Mouse (Mus musculus) kidney, postnatal 14 days (tissue): ENCODE measurements around the gene Adamtsl1.

Experiments
- DNase-seq: peaks from one replicate; pipeline ENCODE4 v3.0.0; 2022; ENCODE audit warnings: mixed read lengths

Adamtsl1 gene

DNA sequence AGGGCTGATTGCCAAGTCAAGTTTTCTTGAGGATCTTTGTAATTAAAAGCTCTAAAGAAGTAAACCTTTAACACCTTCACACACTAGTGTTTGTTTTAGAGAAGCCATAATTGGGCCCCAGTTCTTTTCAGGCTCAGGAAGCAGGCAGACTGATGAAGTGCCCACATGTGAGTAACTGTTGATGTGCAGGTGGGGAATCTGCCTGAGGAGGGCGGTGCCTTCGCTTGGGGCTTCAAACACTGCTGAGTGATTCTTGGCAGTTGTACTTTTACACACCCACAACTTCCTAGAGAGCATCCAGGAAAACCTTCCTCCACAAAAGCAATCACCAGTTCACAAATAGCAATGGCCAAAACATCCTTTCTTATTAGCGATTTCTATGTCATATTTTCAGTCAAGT lies 719.2 kb downstream of the Adamtsl1 start:
- no peak for DNase-seq

DNA sequence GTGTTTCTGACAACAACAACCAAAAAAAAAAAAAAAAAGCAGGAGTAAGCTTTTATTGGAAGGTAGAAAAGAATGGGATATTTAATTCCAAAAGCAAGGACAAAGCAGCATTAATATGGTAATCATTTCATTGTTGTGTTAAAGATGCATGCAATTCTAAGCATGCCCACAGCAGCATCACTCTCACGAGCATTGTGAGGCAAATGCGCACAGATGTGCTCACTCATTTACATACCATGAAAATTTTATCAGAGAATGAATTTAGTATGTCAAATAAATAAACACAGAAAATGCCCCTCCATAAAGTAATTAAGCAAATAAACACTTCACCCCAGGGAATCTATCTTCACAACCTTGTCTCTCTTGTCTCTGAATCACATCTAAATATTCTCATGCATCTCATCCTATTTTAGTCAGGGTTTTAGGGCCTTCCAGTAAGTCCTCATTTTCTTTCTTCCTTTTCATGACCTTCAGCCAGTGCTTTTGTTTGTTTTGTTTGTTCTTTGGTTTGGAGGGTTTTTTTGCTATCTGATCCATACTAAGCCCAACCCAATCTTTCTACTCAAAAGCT lies 728.0 kb downstream of the Adamtsl1 start:
- DNase-seq = no peak

DNA sequence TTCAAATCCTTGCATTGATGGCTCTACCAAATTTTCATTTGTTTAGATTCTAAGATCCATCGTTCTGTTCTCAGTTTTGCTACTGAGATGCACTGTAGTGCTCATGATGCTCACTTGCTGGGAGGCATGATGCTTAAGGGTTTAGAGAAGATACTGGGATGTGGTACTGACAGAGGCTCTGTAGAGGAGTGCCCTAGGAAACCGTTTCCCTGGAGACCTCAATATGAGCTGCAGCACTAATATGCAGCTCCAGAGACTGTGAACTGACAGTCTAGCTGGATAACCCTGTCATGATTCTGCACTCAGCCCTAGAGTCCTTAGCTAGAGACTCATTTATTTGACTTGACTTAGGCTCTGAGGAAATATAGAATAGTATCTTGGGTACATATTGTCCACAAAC lies 756.1 kb downstream of the Adamtsl1 start:
- DNase-seq = no peak

DNA sequence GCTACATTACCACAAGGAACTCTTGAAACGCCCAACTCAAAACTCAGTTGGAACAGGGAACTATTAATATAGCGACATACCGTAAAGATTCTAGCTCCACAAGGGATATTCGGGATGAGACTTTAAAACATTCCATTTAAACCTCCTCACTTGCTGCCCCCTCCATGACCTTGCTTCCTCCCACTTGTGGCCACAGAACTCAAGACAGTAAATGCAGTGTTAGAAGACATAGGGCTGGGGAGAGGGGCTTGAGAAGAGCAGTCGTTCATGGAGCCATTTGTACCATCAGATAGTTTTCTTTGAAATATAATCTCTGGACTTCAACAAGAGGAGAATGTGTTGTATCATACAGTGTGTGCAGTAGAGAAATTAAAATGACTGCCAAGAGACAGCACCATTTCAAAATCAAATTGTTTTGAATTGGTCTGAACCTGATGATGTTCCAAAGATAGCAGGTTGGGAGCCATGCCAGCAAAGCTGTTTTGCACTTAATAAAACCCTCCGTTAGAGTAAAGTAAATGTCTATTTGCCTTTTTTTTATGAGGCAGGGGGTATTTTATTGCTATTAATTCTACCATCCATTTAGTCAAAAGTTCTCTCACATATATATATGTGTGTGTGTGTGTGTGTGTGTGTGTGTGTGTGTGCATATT lies 759.9 kb downstream of the Adamtsl1 start:
- DNase-seq = no peak

DNA sequence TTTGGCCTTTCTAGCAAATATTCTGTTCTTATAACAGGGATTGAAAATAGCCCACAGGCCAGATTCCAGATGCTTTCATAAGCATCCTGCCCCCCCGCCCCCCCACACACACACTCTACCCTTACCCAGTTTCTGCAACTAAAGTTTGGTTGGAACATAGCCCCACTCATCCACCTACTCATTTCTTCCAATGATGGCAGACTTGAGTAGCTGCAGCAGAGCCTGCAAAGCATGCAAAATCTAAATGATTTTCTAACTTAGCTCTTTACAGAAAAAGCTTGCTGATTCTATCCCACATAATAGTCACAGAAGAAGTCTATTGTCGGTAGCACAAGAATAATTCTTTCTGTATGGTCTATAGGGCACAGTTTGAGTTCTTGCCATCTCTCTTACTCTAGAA lies 760.7 kb downstream of the Adamtsl1 start:
- no peak for DNase-seq

DNA sequence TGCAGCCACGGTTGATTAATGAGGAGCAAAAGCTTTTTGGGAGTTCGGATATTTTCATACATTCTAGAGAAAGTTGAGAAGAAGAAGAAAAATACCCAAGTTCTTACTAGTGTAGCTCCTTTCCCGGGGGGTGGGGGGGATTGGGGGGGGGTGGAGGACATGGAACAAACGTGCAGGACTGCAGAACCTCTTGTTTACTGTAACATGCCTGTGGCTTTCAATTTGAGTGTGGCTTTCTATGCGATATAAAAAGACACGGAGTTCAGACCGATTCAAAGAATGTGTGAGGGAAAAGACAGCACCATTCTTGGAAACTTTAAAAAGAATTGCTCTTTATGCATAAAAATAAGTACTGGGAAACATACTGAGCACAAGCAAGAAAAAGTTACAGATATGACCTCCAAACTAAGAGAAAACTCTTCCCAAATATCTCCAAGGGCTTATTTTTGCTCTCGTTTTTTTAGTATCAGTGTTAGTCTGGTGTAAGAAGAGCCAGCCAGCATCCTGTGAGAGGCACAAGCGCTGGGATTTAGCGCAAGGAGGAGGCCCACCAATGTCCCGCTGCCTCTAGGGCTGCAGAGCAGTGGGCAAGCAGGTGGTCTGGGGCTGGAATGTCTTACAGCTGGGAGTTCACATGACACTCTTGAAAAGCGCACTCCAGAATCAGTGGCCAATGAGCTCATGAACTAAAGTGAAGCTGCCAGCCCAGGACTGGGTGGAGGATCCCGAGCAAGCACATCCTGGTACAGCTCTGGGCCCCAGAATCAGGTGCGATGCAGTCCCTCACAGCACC lies 762.2 kb downstream of the Adamtsl1 start:
- no peak for DNase-seq

DNA sequence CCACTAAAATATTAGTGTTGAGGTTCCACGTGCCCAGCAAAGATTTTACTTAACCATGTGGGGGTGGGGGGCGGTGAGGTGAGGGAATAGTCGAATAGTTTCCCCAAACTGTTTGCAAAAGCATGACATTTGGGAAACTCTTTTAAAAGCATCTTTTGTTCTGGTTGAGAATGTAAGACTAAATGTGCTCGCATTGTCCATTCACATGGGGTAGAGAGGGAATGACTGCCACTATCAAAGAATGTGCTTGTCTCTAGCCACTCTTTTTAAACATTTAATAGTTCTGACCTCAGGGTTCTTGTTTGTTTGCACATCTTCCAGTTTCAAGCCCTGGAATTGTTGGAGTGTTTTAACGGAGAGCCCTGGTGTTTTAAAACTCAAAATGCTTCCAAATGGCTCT lies 764.6 kb downstream of the Adamtsl1 start:
- DNase-seq = no peak

DNA sequence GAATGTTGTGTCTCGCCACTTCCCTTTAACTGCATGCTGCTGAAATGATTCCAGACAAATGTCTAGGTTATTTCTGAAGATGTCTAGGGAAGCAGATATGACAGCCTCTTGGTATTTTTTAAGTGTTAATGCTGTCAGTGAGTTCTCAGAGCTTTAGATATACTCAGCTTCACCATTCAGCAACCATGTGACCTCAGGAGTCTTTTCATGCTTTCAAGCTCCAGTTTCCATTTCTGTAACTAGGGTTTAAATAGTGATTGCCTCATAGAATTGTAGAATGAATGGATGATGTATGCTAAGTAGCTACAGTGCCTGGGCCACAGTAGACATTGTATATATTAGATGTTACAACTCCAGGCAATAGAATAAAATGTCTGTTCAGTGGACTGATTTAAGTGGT lies 772.6 kb downstream of the Adamtsl1 start:
- no peak for DNase-seq

DNA sequence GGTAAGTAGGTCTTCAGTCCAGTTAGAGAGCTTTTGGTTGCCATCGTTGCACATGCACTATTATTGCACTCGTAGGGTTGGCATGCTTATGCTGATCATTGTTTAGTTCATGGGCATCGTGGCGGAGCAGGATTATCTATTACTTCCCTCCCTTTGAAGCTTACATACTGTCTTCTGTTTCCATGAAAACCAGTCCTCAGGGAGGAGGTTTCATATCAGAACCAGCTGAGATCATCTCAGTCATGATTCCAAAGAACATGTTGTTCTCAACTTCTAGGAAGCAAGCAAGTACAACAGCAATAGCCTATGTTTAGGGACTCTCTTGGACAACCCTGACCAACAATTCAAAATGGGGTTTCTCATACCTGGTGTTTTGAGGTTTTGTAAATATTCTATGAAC lies 774.3 kb downstream of the Adamtsl1 start:
- DNase-seq = no peak

DNA sequence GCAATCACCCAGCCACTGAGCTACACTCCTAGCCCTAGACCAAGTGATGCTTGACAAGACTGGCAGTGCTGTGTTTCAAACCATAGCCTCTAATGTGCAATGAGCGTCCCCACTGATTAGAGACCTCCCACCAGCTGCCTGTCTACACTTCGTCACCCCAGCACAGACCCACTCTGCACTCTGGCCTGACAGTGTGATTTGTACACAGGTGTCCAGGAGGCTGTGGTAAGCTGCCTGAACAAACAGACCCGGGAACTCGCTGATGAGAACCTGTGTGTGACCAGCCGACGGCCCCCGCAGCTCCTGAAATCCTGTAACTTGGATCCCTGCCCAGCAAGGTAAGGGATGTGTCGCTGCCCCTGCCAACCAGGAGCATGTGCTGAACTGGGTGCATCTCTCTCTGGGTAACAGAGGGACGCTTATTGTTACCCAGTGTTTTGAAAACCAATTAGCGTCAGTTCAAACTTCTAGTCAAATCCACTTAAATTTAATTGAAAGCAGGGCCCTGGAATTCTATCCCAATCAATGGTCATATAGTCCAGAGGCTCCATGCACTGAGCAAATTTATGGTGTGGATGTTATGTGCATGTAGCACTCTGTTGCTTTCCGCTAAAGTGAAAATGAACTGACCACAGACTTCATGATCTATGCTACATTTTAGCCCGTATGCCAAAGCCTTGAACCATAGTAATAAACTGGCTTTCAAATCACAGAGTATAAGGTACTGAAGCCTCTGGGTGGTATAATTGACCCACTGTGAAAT lies 775.7 kb downstream of the Adamtsl1 start:
- DNase-seq = no peak

DNA sequence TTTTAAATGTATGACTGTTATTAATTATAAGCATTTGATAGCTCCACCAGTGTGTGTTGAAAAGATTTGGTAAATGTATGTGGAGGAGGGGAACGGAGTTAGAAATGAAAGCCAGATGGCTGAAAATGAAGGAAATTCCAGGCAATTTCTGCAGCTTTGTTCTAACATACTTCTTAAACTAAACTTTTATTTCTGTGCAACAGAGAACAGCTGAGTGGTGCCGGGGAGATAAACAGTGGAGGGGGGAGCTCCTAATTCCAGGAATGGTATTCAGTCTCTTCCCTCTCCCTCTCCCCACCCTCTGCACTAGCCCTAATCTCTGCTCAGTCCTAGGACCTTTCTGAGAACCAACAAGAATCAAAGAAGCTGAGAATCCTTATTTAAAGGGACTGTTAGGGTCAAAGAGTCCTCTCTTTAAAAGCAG lies 780.9 kb downstream of the Adamtsl1 start:
- DNase-seq = peak; percentile 27

DNA sequence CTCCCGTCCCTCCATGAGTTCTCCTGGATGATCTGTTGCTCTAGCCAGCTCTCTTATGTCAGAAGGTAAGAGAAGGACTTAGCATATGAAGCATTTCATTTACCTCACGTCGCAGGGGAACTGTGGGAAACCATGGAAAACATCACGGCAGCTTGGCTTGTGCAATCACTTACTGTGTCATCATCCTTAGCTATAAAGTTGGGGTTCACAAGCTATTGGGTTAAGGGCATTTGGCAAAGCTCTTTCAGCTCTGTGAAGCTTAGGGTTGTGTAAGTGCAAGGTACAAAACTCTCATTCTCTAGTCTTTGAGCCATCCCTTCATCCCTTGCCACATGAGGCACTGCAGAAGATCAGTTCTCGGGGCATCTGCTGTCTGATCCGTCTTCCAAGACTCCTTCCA lies 787.5 kb downstream of the Adamtsl1 start:
- no peak for DNase-seq

DNA sequence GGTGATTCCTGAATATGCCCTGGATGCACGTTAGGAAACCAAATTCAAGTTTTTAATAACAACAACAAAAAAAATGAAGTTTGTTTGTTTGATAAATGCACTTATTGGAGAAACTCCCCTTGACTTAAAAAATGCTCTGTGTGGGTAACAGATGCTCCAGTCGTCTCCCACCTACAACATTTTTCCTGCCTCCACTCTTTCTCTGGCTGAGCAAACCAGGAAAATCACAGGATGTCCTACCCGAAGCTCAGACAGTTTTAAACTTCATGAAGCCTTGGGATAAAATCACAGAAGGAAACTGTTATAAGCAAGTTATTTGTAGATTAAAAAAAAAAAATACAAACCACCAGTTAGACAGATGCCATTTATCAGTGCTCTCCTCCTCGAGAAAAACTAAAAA lies 788.1 kb downstream of the Adamtsl1 start:
- DNase-seq = no peak

DNA sequence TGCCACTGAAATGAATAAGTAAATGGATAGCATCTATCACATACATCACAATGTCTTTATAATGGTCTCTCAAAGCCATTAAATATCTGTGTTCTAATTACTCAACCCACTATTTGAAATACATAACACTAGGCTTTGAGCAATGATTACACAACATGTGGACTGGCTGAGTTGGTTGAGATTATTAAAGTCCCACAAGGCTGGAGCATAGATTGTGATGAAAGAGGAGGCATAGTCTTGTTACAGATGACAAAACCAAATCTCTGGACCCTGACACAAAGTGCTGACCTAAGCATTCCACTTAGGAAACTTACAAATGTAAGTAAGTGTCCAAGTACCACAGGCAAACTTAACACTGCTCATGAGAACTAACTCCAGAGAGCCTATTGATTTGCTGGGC lies 792.8 kb downstream of the Adamtsl1 start:
- DNase-seq = no peak

DNA sequence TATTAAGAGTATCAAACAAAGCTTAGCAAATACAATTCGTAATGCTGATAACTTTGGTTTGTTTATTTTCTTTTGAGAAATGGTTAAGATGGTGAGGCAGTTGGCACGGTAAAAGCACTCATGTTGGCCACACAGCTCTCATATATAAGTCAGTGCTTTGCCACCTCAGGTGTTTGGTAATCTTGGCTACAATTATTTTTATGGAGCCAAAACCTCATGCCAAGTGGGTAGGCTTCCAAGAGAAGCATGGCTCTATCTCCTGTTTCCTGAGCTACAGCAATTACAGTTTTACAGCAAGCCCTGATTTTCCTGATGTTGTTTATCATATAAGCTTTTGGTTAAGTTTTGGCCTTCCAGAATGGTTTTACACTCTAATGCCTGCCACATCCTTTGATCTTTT lies 795.2 kb downstream of the Adamtsl1 start:
- no peak for DNase-seq

DNA sequence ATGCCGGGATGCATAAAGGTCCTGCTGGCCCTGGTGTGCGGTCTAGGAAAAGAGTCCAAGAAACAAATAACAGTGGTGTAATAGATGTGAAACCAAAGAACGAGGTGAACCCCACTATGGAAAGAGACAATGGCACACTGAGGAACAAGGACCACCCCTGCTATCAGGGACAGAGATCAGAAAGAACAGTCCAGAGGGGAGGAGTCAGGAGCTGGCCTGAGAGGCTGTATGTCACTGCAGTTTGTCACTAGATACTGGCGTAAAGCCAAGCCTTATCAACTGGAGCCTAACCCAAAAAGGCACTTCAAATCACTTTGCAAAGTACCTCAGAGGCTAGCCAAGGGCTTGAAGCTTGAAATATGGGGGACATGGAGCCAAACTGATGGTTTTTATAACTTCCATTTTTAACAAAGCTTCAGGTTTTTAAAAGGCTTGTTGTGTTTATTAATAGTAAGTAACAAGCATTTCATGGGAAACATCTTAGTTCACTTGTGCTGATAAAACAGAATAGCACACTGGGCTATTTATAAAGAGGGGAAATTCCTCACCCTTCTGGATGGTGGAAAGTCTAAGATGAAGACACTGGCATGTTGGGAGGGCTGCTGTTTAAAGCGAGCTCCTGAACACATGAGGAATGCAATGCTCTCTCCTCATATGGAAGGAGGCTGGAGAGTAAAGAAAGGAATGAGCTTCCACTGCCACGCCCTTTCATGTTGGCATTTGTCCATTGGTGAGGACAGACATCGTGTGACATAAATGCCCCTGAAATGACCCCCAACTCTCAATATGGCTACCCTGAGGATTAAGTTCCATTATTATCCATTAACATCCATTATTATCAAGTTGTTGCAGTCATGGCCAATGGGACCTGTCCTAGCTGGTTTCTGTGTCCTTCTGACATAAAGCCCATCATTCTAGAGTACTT lies 797.1 kb downstream of the Adamtsl1 start:
- DNase-seq = peak; percentile 71

DNA sequence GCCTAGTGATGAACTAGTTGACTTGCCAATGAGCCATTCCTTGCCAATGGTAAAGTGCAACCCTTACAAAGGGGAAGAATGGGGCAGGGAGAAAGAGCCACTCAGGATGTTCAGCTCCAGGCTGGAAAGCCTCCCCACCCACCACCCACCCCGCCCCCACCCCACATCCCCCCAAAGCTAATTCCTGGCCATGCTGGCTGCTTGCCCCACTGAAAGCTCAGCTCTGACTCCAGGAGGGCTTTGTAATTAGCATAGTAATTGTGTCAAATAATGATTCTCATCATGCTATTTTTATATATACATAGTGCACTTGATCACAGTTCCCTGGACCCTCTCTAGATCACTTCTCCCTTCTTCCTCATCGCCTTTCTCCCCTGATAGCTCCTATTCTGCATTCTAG lies 798.4 kb downstream of the Adamtsl1 start:
- no peak for DNase-seq

DNA sequence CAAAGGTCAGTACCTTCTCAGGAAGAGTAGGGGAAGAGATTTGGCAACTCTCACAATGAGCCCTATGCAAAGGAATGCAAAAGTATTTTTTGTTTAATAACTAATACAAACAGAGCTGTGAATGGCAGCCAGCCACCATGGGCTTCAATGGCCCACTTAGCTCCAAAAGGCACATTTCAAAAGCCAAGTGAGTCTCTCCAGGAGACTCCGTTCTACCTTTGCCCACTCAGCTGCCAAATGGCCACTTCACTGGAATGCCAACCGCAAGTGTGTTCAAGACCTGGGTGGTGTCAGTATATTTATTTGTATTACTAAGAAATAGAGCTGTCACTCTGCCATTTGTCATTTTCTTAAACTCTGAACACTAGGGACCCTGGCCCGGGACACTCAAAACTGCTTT lies 800.5 kb downstream of the Adamtsl1 start:
- no peak for DNase-seq

DNA sequence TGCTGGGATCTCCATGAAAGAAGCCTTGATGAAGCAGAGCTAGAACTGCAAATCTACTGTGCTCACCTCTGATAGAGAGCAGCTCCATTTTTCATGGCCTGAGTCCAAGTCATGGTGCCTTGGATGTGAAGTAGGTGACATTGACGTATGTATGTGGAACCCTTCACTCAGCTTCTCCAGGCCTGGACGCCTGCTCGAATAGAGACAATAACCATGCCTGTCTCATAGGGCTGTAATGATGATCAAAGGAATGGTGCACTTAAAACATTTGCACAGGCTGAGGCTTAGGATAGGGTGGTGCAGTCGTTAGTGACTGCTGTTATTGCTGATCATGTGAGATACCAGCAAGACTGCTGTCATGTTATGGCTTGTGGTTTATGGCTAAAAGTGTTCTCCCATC lies 801.1 kb downstream of the Adamtsl1 start:
- no peak for DNase-seq

DNA sequence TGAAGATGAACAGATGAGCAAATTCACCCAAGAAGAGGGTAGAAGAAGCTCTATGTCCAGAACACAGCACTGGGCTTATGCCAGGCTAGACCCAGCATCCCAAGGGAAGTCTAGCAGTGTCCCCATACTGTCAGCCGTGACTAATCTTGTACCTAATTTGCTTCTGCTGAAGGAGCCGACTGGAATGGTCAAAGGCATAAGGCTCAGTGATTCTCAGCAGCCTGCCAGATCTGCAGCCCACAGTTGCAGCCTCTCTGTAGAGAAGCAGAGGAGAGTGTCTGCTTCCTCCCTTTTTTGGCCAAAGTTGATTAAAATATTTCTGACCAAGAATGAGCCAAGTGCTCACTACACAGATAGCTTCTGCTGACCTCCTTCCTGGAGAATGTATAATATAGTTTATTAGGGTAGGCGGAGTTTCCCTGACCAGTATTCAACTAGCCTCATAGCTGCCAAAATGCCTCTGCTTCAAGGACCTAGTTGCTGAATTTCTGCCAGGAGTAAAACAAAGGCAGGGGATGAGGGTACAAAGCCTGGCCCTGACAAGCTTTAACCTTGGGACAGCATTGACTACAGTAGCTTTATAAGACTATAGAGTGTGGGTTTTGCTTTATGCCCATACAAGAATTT lies 804.1 kb downstream of the Adamtsl1 start:
- peak; percentile 44 for DNase-seq

DNA sequence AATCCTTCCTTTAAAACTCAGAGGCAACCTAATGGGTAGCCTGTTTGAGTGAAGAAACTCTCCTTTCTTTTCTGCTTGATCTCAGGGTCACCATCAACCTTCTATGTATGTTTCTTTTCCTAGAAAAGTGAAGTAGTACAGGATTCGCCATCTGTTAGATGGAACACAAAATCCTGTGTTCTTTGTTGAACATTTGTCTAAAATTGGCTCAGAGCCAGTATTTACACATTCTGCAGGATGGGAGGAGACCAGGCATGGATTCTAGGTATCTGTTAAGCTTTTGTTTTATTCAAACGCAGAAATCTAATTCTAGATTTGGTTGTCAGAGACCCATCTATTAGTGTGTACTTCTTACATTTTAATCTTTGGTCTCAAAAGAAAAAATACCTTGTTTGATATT lies 811.4 kb downstream of the Adamtsl1 start:
- DNase-seq = no peak

DNA sequence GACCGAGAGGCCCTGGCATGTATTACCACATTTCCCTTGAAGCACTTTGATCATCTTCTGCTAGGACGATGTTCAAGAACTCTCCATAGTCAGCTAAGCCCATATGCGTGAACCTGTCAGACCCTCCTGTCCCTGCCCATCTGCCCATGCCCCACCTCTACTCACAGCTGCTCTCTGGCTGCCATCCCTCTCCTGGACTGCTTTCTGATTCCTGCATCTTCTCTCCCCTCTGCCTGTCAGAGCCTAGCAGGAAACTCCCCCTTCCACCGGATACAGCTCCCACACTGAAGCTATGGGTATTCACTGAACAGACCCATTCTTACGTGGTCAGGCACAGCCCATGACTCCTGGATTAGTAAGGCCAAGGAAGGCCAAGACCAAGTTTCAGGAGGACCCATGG lies 812.0 kb downstream of the Adamtsl1 start:
- DNase-seq = peak; percentile 22
